Mouse (Mus musculus) stomach, embryonic 15.5 days (tissue): ENCODE measurements around the gene Serpina16. TPM values are rescaled to one million over a fixed set of nuclear protein-coding genes. Genes with fewer than 3 reads are reported as not detected.
"Not testable (repeated sequence)": the region's sequence is repeated elsewhere in the genome, so short reads cannot be mapped to it uniquely, and the experiment has no call there.

Source experiments
- ATAC-seq: fragments of 200-750 bp; cut with Nextera tagmentation; 2 replicates; pipeline ENCODE4 v1.8.0; 2017; ENCODE audit warnings: low read depth, moderate number of reproducible peaks, moderate TSS enrichment; ENCODE audit not compliant: insufficient read depth, low FRiP score
- H3K27ac ChIP-seq: fragments of 300-500 bp; sonication (generic); 2 replicates; pipeline ENCODE4 v1.5.1; 2015; ENCODE audit warnings: mild to moderate bottlenecking, inconsistent platforms
- H3K27me3 ChIP-seq: fragments of 300-500 bp; sonication (generic); replicated peaks from 2 replicates; pipeline ENCODE4 v1.6.1; 2015; ENCODE audit warnings: inconsistent platforms
- H3K36me3 ChIP-seq: fragments of 300-500 bp; sonication (generic); 2 replicates; pipeline ENCODE4 v1.6.1; 2015; ENCODE audit warnings: inconsistent platforms
- H3K4me1 ChIP-seq: fragments of 300-500 bp; sonication (generic); 2 replicates; pipeline ENCODE4 v1.6.1; 2015; ENCODE audit warnings: inconsistent platforms
- H3K4me2 ChIP-seq: fragments of 300-500 bp; sonication (generic); 2 replicates; pipeline ENCODE4 v1.6.1; 2015; ENCODE audit warnings: mild to moderate bottlenecking, inconsistent platforms
- H3K4me3 ChIP-seq: fragments of 300-500 bp; sonication (generic); replicated peaks from 2 replicates; pipeline ENCODE4 v1.5.1; 2015; ENCODE audit warnings: inconsistent platforms
- H3K9ac ChIP-seq: fragments of 300-500 bp; sonication (generic); 2 replicates; pipeline ENCODE4 v1.6.1; 2015; ENCODE audit warnings: inconsistent platforms
- H3K9me3 ChIP-seq: fragments of 300-500 bp; sonication (generic); 2 replicates; pipeline ENCODE4 v1.6.1; 2016; ENCODE audit warnings: inconsistent platforms
- WGBS: fragments of 180-500 bp; shearing (Covaris S2); methylation state at CpG from one replicate; pipeline ENCODE4 v1.1.7; 2015; 5-methylcytosine and 5-hydroxymethylcytosine counted together
- polyA plus RNA-seq: library from polyadenylated mRNA; unstranded; fragments of >200 nt; fragmentation: Nextera tagmentation; extraction: Ambion mirVana; gene quantifications from 2 replicates; pipeline ENCODE4 v1.2.1, GENCODE M21; 2015

The Serpina16 gene
- polyA plus RNA-seq, 1 experiment from 2014 or later = 0.71 TPM

DNA sequence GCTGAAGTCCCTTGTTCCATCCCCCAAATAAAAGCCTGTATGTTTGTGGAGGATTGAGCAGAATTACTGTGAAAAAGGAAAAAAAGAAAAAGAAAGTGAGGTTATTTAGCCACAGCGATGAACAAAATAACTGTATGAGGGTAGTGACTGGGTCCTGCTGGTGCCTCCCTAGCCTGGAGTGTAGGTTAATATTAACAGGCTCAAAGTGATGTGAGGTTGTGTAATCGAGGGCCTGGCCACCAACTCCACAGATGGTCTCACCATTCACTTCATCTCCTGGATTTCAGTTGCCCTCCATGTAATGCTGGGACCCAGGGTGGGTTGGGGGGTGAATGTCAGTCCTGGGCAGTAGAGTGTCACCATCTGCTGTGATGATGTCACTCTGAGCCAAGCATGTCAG is 5.8 kb upstream of the Serpina16 start:
- Histone ChIP-seq H3K4me3 (no peak overlapping the region), H3K9ac (no peak overlapping the region), H3K27me3 (no peaks in the 10 kb centered on the region), H3K9me3 (no peaks in the 10 kb centered on the region), H3K4me1 (no peaks in the 10 kb centered on the region), H3K27ac (no peak overlapping the region), H3K36me3 (no peaks in the 10 kb centered on the region), H3K4me2 (no peak overlapping the region)
- peak; percentile 54; the same call in 1 of the 2 replicates for ATAC-seq
- 52% methylated on average over 2 of the region's 2 CpGs for WGBS

DNA sequence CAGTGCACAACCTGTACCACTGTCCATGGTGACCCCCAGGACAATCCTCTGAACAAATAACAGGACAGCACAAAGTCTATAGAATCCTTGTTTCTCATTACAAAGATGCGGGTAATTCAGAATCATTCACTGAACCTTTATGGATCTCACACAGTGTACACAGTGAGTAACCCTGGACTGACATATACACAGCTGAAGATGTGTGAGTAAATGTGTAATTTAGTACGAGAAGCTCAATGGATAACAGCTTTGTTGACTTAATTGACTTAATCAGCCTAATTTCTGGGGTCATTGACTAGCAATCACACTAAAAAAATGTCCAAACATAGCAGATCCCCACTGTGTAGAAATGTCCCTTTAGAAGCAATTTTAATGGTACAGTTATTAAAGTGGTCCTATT is 5.2 kb upstream of the Serpina16 start:
- H3K4me3 ChIP-seq = no peak overlapping the region
- no peaks in the 10 kb centered on the region for H3K9me3 ChIP-seq
- H3K4me2 ChIP-seq = no peak overlapping the region
- ATAC-seq = no peak
- no peak overlapping the region for H3K27ac ChIP-seq
- H3K4me1 ChIP-seq = no peaks in the 10 kb centered on the region
- H3K9ac ChIP-seq = no peak overlapping the region
- 68% methylated on average over 2 of the region's 2 CpGs for WGBS
- no peaks in the 10 kb centered on the region for H3K36me3 ChIP-seq
- no peaks in the 10 kb centered on the region for H3K27me3 ChIP-seq

- peak; percentile 53; the same call in 1 of the 2 replicates for ATAC-seq
- WGBS = 92% methylated on average over 1 of the region's 1 CpGs
Measured at GRCm38 (mm10) chr12:103679853-103680252, 3.9 kb upstream of the Serpina16 start.

GRCm38 (mm10) chr12:103673179-103673578 is 2.8 kb downstream of the Serpina16 start:
- Histone ChIP-seq H3K9ac (no peak overlapping the region), H3K4me2 (no peak overlapping the region), H3K27me3 (no peaks in the 10 kb centered on the region), H3K4me1 (0 out of 2 replicates have a peak, but pooled peaks cover 7% of the 10 kb centered on the region), H3K27ac (no peak overlapping the region), H3K4me3 (no peak overlapping the region), H3K9me3 (no peaks in the 10 kb centered on the region), H3K36me3 (no peaks in the 10 kb centered on the region)
- 33% methylated on average over 2 of the region's 2 CpGs for WGBS
- peak; percentile 60; the same call in 1 of the 2 replicates for ATAC-seq

More at GRCm38 (mm10) chr12:103679853-103680252, 3.9 kb upstream of the Serpina16 start:
- H3K27me3 ChIP-seq, H3K4me3 ChIP-seq, H3K36me3 ChIP-seq, H3K4me2 ChIP-seq, H3K4me1 ChIP-seq, H3K27ac ChIP-seq, H3K9me3 ChIP-seq, H3K9ac ChIP-seq: not testable (repeated sequence)

GRCm38 (mm10) chr12:103671483-103671882 is 4.5 kb downstream of the Serpina16 start:
- no peaks in the 10 kb centered on the region for H3K27me3 ChIP-seq
- H3K4me3 ChIP-seq = no peak overlapping the region
- no peak overlapping the region for H3K27ac ChIP-seq
- H3K9ac ChIP-seq = no peak overlapping the region
- no peaks in the 10 kb centered on the region for H3K36me3 ChIP-seq
- ATAC-seq = no peak
- 55% methylated on average over 3 of the region's 3 CpGs for WGBS
- H3K4me1 ChIP-seq = 0 out of 2 replicates have a peak, but pooled peaks cover 7% of the 10 kb centered on the region
- H3K4me2 ChIP-seq = no peak overlapping the region
- H3K9me3 ChIP-seq = no peaks in the 10 kb centered on the region

- H3K27me3 ChIP-seq = no peaks in the 10 kb centered on the region
- no peak for ATAC-seq
- WGBS = 50% methylated on average over 2 of the region's 2 CpGs
Measured at GRCm38 (mm10) chr12:103670964-103671363, 5.0 kb downstream of the Serpina16 start.

DNA sequence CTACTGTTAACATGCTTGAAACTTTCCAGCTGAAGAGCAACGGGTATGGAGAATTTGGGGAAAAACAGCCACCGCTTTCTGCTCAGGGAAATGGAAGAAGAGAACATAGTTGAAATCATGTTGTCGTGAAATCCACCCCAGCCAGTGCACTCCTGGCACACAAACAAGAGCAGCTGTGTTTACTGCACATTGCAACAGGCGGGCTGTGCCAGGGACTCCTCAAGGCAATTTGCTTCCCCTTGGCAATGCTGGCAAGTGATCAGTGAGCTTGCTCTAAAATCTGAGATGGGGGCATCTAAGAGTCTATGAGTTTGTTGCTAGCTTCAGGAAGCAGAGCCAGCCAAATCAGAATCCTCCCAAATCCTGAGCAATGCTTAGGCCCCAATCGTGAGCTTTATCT is 5.6 kb downstream of the Serpina16 start:
- H3K9ac ChIP-seq = no peak overlapping the region
- H3K27me3 ChIP-seq = no peaks in the 10 kb centered on the region
- 66% methylated on average over 5 of the region's 5 CpGs for WGBS
- 0 out of 2 replicates have a peak, but pooled peaks cover 7% of the 10 kb centered on the region for H3K4me1 ChIP-seq
- no peak overlapping the region for H3K4me2 ChIP-seq
- H3K4me3 ChIP-seq = no peak overlapping the region
- no peak for ATAC-seq
- no peak overlapping the region for H3K27ac ChIP-seq
- no peaks in the 10 kb centered on the region for H3K9me3 ChIP-seq
- no peaks in the 10 kb centered on the region for H3K36me3 ChIP-seq

More at GRCm38 (mm10) chr12:103670964-103671363, 5.0 kb downstream of the Serpina16 start:
- Histone ChIP-seq H3K27ac (no peak overlapping the region), H3K4me2 (no peak overlapping the region), H3K36me3 (no peaks in the 10 kb centered on the region), H3K4me1 (0 out of 2 replicates have a peak, but pooled peaks cover 7% of the 10 kb centered on the region), H3K9ac (no peak overlapping the region), H3K9me3 (no peaks in the 10 kb centered on the region), H3K4me3 (no peak overlapping the region)

GRCm38 (mm10) chr12:103665286-103665685 is 10.7 kb downstream of the Serpina16 start:
- Histone ChIP-seq H3K27me3 (no peaks in the 10 kb centered on the region), H3K9me3 (no peaks in the 10 kb centered on the region), H3K4me3 (no peak overlapping the region), H3K9ac (no peak overlapping the region), H3K4me2 (no peak overlapping the region), H3K27ac (no peak overlapping the region), H3K36me3 (no peaks in the 10 kb centered on the region), H3K4me1 (no peaks in the 10 kb centered on the region)
- no peak for ATAC-seq
- WGBS = 79% methylated on average over 3 of the region's 3 CpGs

GRCm38 (mm10) chr12:103662053-103662452 is 13.9 kb downstream of the Serpina16 start:
- not testable (repeated sequence) for H3K36me3 ChIP-seq, H3K9me3 ChIP-seq

DNA sequence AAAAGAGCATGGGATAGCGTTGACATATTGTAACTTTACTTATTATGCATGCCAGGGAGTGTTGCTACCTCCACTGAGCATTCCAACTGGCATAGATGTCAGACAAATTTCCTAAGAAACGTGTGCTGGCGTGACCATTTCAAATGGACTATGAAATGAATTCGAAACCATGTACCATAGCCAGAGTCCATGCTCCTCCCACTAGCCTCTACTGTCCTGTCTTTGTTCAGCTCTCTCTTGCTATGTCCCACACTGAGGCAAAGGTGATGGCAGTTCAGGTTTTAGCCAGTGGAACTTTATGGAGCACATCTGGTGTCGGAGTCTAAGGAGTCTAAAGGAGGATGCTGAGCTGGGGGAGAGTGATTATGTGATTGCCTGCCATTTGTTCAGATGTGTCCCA is 15.9 kb downstream of the Serpina16 start:
- Histone ChIP-seq H3K9me3 (no peaks in the 10 kb centered on the region), H3K4me3 (no peak overlapping the region), H3K9ac (no peak overlapping the region), H3K27ac (no peak overlapping the region), H3K27me3 (no peaks in the 10 kb centered on the region), H3K4me1 (no peaks in the 10 kb centered on the region), H3K36me3 (no peaks in the 10 kb centered on the region), H3K4me2 (no peak overlapping the region)
- 81% methylated on average over 5 of the region's 5 CpGs for WGBS
- ATAC-seq = no peak

More at GRCm38 (mm10) chr12:103662053-103662452, 13.9 kb downstream of the Serpina16 start:
- H3K9ac ChIP-seq, H3K4me1 ChIP-seq, H3K27me3 ChIP-seq, H3K4me3 ChIP-seq, ATAC-seq, H3K27ac ChIP-seq, H3K4me2 ChIP-seq: not testable (repeated sequence)

GRCm38 (mm10) chr12:103659171-103659570 is 16.8 kb downstream of the Serpina16 start:
- H3K4me3 ChIP-seq = no peak overlapping the region
- no peak overlapping the region for H3K27ac ChIP-seq
- WGBS = 76% methylated on average over 2 of the region's 2 CpGs
- H3K9ac ChIP-seq = no peak overlapping the region
- H3K9me3 ChIP-seq = no peaks in the 10 kb centered on the region
- ATAC-seq = no peak
- no peaks in the 10 kb centered on the region for H3K4me1 ChIP-seq
- no peaks in the 10 kb centered on the region for H3K36me3 ChIP-seq
- no peak overlapping the region for H3K4me2 ChIP-seq
- H3K27me3 ChIP-seq = no peaks in the 10 kb centered on the region

DNA sequence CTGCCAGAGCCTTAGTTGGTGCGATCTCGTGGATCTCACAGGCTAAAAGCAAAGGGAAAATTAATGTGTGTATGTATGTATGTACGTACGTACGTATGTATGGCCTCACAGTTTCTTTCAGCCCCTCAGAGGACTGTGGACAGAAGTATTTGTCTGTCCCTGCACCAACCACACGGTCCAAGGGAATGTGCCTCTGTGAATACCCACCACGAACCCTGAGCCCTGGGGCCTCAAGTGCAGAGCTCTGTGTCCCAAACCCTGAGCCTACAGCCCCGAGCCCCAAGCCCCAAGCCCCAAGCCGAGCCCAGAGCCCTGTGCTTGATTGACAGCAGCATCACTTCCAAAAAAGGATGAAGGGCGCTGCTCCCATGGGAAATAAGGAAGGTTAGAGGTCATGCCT is 17.9 kb downstream of the Serpina16 start:
- Histone ChIP-seq H3K9ac (no peak overlapping the region), H3K4me3 (no peak overlapping the region), H3K9me3 (no peaks in the 10 kb centered on the region), H3K27ac (no peak overlapping the region), H3K4me2 (no peak overlapping the region), H3K4me1 (no peaks in the 10 kb centered on the region), H3K27me3 (no peaks in the 10 kb centered on the region), H3K36me3 (no peaks in the 10 kb centered on the region)
- no peak for ATAC-seq
- WGBS = 81% methylated on average over 10 of the region's 10 CpGs
